Mouse (Mus musculus) neutrophil, adult 59 days (primary cell): ENCODE measurements around the gene Vmn2r60. TPM values are rescaled to one million over a fixed set of nuclear protein-coding genes. Genes with fewer than 3 reads are reported as not detected.

Experiments
- total RNA-seq, 2 experiments: library from RNA; stranded (reverse); gene quantifications; 1 replicate in 1 of 2; 2 replicates in 1 of 2; pipeline ENCODE4 v1.2.4; 2023

Vmn2r60 gene
- under 1 TPM in 1 of 2 experiments, not detected in 1; 0.02 TPM for total RNA-seq

DNA sequence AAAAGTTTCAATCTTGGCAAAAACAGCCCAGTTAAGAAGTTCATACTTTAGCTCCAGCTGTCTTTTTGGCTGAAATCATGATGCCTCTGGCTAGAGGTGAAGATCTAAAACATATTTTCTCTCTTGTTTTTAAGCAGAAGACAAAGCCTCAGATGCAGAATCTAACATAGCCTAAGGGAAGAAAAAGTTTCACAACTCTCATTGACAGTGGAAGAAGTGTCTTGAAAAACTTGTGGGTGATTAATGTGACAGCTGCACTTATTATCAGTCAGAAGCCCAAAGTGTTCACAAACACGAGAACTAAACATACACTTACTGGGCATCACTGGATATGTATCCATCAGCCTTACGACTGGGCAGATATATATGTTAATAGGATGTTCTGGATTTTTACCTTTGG lies at the start of gene Vmn2r60:
Gene Vmn2r60 (plus strand): TSS at position 301 of the 400 bp plus-strand sequence.

GRCm38 (mm10) chr7:42058923-42059322 lies 48.6 kb upstream of the Vmn2r60 start, which contains the start of gene Vmn2r59:
Gene Vmn2r59 (minus strand): TSS chr7:42059023.

Other genes with a start within 250 kb of the Vmn2r60 start
- not detected for gene Vmn2r58, start 235.1 kb upstream of the Vmn2r60 start, total RNA-seq
- not detected for gene Vmn2r59, start 48.7 kb upstream of the Vmn2r60 start, total RNA-seq
- gene Vmn2r61, start 152.3 kb downstream of the Vmn2r60 start, total RNA-seq, result not detected